Mouse (Mus musculus) bone marrow, adult 2 months (tissue): ENCODE measurements around the gene Tas2r117.

Experiments used
- CTCF ChIP-seq: fragments of 200-500 bp; IDR thresholded peaks from 2 replicates; pipeline ENCODE4 v1.5.1; 2011; ENCODE audit warnings: low read length, control low read depth; ENCODE audit not compliant: control insufficient read depth, insufficient read depth
- POLR2A ChIP-seq: fragments of 200-500 bp; IDR thresholded peaks from 2 replicates; pipeline ENCODE4 v1.6.1; 2011; ENCODE audit warnings: low read depth, mild to moderate bottlenecking, control low read depth, low read length, borderline replicate concordance; ENCODE audit not compliant: control insufficient read depth

DNA sequence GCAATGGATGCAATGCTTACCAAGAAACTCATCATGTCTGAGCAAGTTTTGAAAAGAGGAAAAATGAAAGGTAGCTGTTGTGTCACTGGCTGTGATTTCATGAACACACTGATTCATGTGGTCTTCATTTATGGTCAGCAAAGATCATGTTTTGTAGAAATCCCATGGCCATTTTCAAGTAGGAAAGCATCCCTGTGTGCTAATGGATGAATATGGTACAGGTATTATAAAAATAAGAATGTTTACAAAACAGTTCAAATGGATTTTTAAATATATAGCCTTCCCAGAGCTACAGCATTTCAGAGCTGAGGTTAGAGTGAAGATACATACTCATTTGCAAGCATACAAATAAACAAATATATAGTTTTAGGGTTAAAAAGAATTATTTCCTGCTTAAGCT is 24.6 kb upstream of the Tas2r117 start, which contains the start of gene Tas2r136:
- no peak for TF ChIP-seq CTCF
- no peak for TF ChIP-seq POLR2A
